Mouse (Mus musculus) liver, embryonic 16.5 days (tissue): ENCODE measurements at regions not wholly inside any gene's neighbourhood (a gene's known extent, or its start where the extent isn't known, plus 50 kb on each side); places are given as distances from the start of the nearest gene placed in this dataset.

Source experiments
- ATAC-seq: fragments of 200-750 bp; cut with Nextera tagmentation; 2 replicates; pipeline ENCODE4 v1.8.0; 2017; ENCODE audit warnings: low read depth, mild to moderate bottlenecking, moderate number of reproducible peaks, moderate library complexity
- H3K27ac ChIP-seq: fragments of 300-500 bp; sonication (generic); 2 replicates; pipeline ENCODE4 v1.5.1; 2014; ENCODE audit warnings: mild to moderate bottlenecking, low read length
- H3K27me3 ChIP-seq: fragments of 300-500 bp; sonication (generic); 2 replicates; pipeline ENCODE4 v1.6.1; 2014; ENCODE audit warnings: low read depth, low read length, mixed read lengths; ENCODE audit not compliant: control insufficient read depth, insufficient read depth
- H3K36me3 ChIP-seq: fragments of 300-500 bp; sonication (generic); 2 replicates; pipeline ENCODE4 v1.6.1; 2014; ENCODE audit warnings: mild to moderate bottlenecking; ENCODE audit not compliant: control insufficient read depth, insufficient read depth
- H3K4me1 ChIP-seq: fragments of 300-500 bp; sonication (generic); 2 replicates; pipeline ENCODE4 v1.6.1; 2014; ENCODE audit warnings: low read depth, low read length, mixed read lengths; ENCODE audit not compliant: control insufficient read depth
- H3K4me2 ChIP-seq: fragments of 300-500 bp; sonication (generic); 2 replicates; pipeline ENCODE4 v1.6.1; 2014; ENCODE audit warnings: low read depth, low read length, mixed read lengths
- H3K4me3 ChIP-seq: fragments of 300-500 bp; sonication (generic); 2 replicates; pipeline ENCODE4 v1.5.1; 2014; ENCODE audit warnings: low read depth, mild to moderate bottlenecking, low read length
- H3K9ac ChIP-seq: fragments of 300-500 bp; sonication (generic); 2 replicates; pipeline ENCODE4 v1.6.1; 2014; ENCODE audit warnings: low read depth, low read length
- H3K9me3 ChIP-seq: fragments of 300-500 bp; sonication (generic); replicated peaks from 2 replicates; pipeline ENCODE4 v1.6.1; 2016; ENCODE audit warnings: low read length; ENCODE audit not compliant: control insufficient read depth
- WGBS: fragments of 180-500 bp; shearing (Covaris S2); extraction: QIAGEN DNeasy Blood & Tissue Kit; methylation state at CpG from one replicate; pipeline ENCODE4 v1.1.7; 2014; ENCODE audit not compliant: insufficient replicate concordance; 5-methylcytosine and 5-hydroxymethylcytosine counted together

- no peak overlapping the region for H3K4me3 ChIP-seq
- H3K27ac ChIP-seq = no peak overlapping the region
- ATAC-seq = no peak
- 62% methylated on average over 4 of the region's 4 CpGs for WGBS
- H3K36me3 ChIP-seq = no peaks in the 10 kb centered on the region
- H3K4me1 ChIP-seq = no peaks in the 10 kb centered on the region
- H3K4me2 ChIP-seq = no peak overlapping the region
- H3K9me3 ChIP-seq = no peaks in the 10 kb centered on the region
- no peaks in the 10 kb centered on the region for H3K27me3 ChIP-seq
- no peak overlapping the region for H3K9ac ChIP-seq
Observed at GRCm38 (mm10) chr4:55134339-55134738, 189.5 kb downstream of the Zfp462 start.

DNA sequence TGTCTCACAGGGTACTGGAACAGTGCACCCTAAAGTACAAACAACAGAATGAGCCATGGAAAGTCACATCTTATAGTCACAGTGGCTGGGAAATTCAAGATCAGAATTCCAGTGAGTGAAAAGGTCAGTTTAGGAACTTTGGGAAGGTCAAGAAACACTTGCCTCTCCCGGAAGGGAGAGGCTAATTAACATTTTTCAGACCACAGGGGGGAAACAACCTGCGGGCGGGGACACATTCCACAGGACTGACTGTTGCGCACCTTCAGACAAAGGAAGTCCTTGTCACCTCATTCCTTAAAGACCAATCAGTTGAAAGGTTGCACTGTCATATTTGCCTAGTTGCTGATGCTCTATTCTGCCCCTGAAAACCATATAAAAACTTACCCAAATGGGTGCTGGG, 189.9 kb downstream of the Zfp462 start:
- WGBS = 65% methylated on average over 4 of the region's 4 CpGs
- no peak overlapping the region for H3K4me2 ChIP-seq
- no peaks in the 10 kb centered on the region for H3K27me3 ChIP-seq
- no peak overlapping the region for H3K4me3 ChIP-seq
- no peak for ATAC-seq
- no peak overlapping the region for H3K9ac ChIP-seq
- H3K36me3 ChIP-seq = no peaks in the 10 kb centered on the region
- H3K27ac ChIP-seq = no peak overlapping the region
- H3K4me1 ChIP-seq = no peaks in the 10 kb centered on the region
- H3K9me3 ChIP-seq = no peaks in the 10 kb centered on the region

- H3K4me1 ChIP-seq = no peaks in the 10 kb centered on the region
- no peaks in the 10 kb centered on the region for H3K9me3 ChIP-seq
- WGBS = 40% methylated on average over 9 of the region's 9 CpGs
- no peaks in the 10 kb centered on the region for H3K36me3 ChIP-seq
- H3K27ac ChIP-seq = no peak overlapping the region
- H3K4me3 ChIP-seq = no peak overlapping the region
- ATAC-seq = no peak
- no peaks in the 10 kb centered on the region for H3K27me3 ChIP-seq
- no peak overlapping the region for H3K9ac ChIP-seq
- no peak overlapping the region for H3K4me2 ChIP-seq
Observed at GRCm38 (mm10) chr4:55136283-55136682, 191.4 kb downstream of the Zfp462 start.

DNA sequence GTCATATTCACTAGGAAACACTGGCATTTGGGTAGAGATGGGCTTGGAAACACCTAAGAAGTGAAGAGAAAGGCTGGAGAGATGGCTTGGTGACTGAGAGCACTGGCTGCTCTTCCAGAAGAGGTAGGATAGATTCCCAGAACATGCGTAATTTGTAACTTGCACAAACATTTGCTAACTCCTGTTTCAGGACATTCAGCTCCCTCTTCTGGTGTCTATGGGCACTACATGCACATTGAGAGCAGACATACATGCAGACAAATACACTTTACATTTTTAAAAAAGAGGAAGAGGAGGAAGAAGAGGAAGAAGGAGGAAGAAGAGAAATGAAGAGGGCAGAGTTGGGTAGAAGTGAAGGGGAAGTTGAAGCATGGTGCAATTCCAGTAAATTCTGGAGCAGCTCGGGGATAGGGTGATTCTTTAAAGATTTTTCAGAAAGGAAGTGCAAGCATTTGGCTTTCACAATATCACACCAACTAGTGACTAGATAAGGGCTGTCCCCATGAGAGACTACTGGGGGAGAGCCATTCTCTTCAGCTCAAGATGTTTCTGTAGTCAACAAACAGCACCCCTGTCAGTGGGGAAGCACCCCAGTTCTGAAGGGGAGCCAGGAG, 193.0 kb downstream of the Zfp462 start:
- 48% methylated on average over 2 of the region's 2 CpGs for WGBS
- no peak overlapping the region for H3K4me2 ChIP-seq
- no peaks in the 10 kb centered on the region for H3K27me3 ChIP-seq
- no peak overlapping the region for H3K9ac ChIP-seq
- no peaks in the 10 kb centered on the region for H3K36me3 ChIP-seq
- no peaks in the 10 kb centered on the region for H3K4me1 ChIP-seq
- ATAC-seq = no peak
- H3K9me3 ChIP-seq = no peaks in the 10 kb centered on the region
- H3K4me3 ChIP-seq = no peak overlapping the region
- H3K27ac ChIP-seq = no peak overlapping the region

GRCm38 (mm10) chr4:55141317-55141716, 196.5 kb downstream of the Zfp462 start:
- Histone ChIP-seq H3K27ac (no peak overlapping the region), H3K9me3 (no peaks in the 10 kb centered on the region)
- no peak for ATAC-seq

DNA sequence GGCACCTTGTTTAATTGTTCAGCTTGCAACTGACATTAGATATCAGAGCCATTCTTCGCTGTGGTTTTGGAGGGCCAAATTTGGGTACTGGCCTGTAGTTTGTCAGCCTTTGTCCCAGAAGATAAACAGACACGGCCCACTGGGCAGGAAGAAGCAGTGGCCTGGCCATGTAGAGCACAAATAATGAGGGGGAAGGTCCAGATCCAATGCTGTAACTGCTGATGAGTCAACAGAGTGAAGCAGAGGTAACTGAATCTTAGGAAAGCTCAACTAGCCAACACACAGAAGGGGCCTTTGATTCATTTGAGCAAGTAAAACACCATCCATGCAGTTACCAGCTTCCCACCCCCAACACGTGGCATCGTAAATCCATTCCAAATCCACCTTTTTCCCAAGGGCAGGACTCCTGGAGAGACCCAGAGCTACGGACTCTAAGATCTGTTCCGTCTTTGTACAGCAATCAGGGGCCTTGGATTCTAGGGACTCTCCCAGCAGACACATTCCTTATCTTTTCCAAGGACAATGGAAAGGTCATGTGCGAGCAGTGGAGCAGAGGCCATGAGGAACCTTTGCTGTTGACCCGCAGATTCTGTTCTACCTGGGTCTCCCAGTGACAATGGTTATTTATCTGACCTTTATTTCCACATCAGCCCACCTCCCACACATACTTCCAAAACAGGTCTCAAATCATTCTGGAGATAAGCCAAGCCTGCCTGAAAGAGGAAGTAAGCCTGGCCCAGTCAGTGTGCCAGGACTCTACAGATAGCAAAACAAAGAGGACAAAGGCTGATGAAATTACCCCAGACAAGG, 197.3 kb downstream of the Zfp462 start:
- Histone ChIP-seq H3K4me3 (no peak overlapping the region), H3K27me3 (no peaks in the 10 kb centered on the region), H3K4me1 (no peaks in the 10 kb centered on the region), H3K4me2 (no peak overlapping the region), H3K27ac (no peak overlapping the region), H3K9me3 (no peaks in the 10 kb centered on the region), H3K36me3 (no peaks in the 10 kb centered on the region), H3K9ac (no peak overlapping the region)
- peak; percentile 51; the same call in 1 of the 2 replicates for ATAC-seq
- WGBS = 42% methylated on average over 8 of the region's 8 CpGs

More at GRCm38 (mm10) chr4:55141317-55141716, 196.5 kb downstream of the Zfp462 start:
- Histone ChIP-seq H3K27me3 (no peaks in the 10 kb centered on the region), H3K4me1 (no peaks in the 10 kb centered on the region), H3K9ac (no peak overlapping the region), H3K36me3 (no peaks in the 10 kb centered on the region), H3K4me3 (no peak overlapping the region), H3K4me2 (no peak overlapping the region)

DNA sequence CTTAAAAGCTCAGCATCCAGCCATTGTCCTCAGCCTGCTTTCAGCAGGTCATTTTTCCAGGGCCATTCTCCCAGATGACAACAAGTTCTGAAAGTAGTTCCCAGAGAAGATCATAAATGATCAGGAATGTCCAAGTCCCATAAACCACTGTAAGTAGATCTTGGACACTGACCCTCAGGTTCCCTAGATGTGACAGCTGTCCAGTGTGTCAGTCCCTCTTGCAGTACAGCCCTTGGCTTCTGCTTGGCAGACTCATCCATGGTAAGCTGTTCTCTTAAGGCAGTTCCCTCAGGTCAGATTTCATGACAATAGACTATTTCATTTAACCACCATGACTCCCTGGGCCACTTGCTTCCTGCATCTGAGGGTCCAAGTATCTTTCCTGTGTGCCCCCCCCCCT, 198.6 kb downstream of the Zfp462 start:
- Histone ChIP-seq H3K9ac (no peak overlapping the region), H3K4me1 (no peaks in the 10 kb centered on the region), H3K36me3 (no peaks in the 10 kb centered on the region), H3K27me3 (no peaks in the 10 kb centered on the region), H3K4me2 (no peak overlapping the region), H3K27ac (no peak overlapping the region), H3K4me3 (no peak overlapping the region), H3K9me3 (no peaks in the 10 kb centered on the region)
- no peak for ATAC-seq

GRCm38 (mm10) chr4:55144995-55145394, 200.1 kb downstream of the Zfp462 start:
- Histone ChIP-seq H3K4me3 (no peak overlapping the region), H3K4me1 (no peaks in the 10 kb centered on the region), H3K36me3 (no peaks in the 10 kb centered on the region), H3K4me2 (no peak overlapping the region), H3K27ac (no peak overlapping the region), H3K9ac (no peak overlapping the region), H3K27me3 (no peaks in the 10 kb centered on the region), H3K9me3 (no peaks in the 10 kb centered on the region)
- 44% methylated on average over 1 of the region's 1 CpGs for WGBS
- no peak for ATAC-seq

GRCm38 (mm10) chr4:55145968-55146367, 201.1 kb downstream of the Zfp462 start:
- ATAC-seq = no peak
- 66% methylated on average over 8 of the region's 8 CpGs for WGBS
- H3K9ac ChIP-seq = no peak overlapping the region

More at GRCm38 (mm10) chr4:55145968-55146367, 201.1 kb downstream of the Zfp462 start:
- Histone ChIP-seq H3K4me1 (no peaks in the 10 kb centered on the region), H3K27me3 (no peaks in the 10 kb centered on the region), H3K4me2 (no peak overlapping the region), H3K27ac (no peak overlapping the region), H3K36me3 (no peaks in the 10 kb centered on the region), H3K4me3 (no peak overlapping the region), H3K9me3 (no peaks in the 10 kb centered on the region)
